Mouse (Mus musculus): ENCODE results near the gene Slc22a8.

The Slc22a8 gene

GRCm38 (mm10) chr19:8597269-8597668 lies 6.2 kb downstream of the Slc22a8 start:
- no peak for DNase-seq (ENCODE audit: extremely low read depth, low read depth, low spot score)

GRCm38 (mm10) chr19:8599229-8599628 lies 8.2 kb downstream of the Slc22a8 start:
- DNase-seq (ENCODE audit: extremely low read depth, low read depth, low spot score): no peak

- no peak for DNase-seq (ENCODE audit: extremely low read depth, low read depth, low spot score)
Observed at GRCm38 (mm10) chr19:8601922-8602321, 10.9 kb downstream of the Slc22a8 start.

GRCm38 (mm10) chr19:8602914-8603313 lies 11.9 kb downstream of the Slc22a8 start:
- no peak for DNase-seq (ENCODE audit: extremely low read depth, low read depth, low spot score)

GRCm38 (mm10) chr19:8604536-8605240 lies 13.6 kb downstream of the Slc22a8 start:
- no peak for DNase-seq (ENCODE audit: extremely low read depth, low read depth, low spot score)

GRCm38 (mm10) chr19:8605241-8605558 lies 14.1 kb downstream of the Slc22a8 start:
- DNase-seq (ENCODE audit: extremely low read depth, low read depth, low spot score): no peak

GRCm38 (mm10) chr19:8611358-8612123 lies 20.5 kb downstream of the Slc22a8 start:
- DNase-seq (ENCODE audit: extremely low read depth, low read depth, low spot score): peak; percentile 76

GRCm38 (mm10) chr19:8613111-8613510 lies 22.1 kb downstream of the Slc22a8 start:
- no peak for DNase-seq (ENCODE audit: extremely low read depth, low read depth, low spot score)

- DNase-seq (ENCODE audit: extremely low read depth, low read depth, low spot score): no peak
Observed at GRCm38 (mm10) chr19:8614343-8614742, 23.3 kb downstream of the Slc22a8 start.

GRCm38 (mm10) chr19:8616314-8616713 lies 25.3 kb downstream of the Slc22a8 start:
- no peak for DNase-seq (ENCODE audit: extremely low read depth, low read depth, low spot score)

GRCm38 (mm10) chr19:8617904-8618303 lies 26.9 kb downstream of the Slc22a8 start, which contains the start of gene Slc22a6:
Gene Slc22a6 (plus strand): TSS chr19:8618039.
- no peak for DNase-seq (ENCODE audit: extremely low read depth, low read depth, low spot score)

- DNase-seq (ENCODE audit: extremely low read depth, low read depth, low spot score): no peak
Observed at GRCm38 (mm10) chr19:8621098-8621497, 30.0 kb downstream of the Slc22a8 start.

GRCm38 (mm10) chr19:8630249-8630648 lies 39.2 kb downstream of the Slc22a8 start:
- DNase-seq (ENCODE audit: extremely low read depth, low read depth, low spot score): no peak

- DNase-seq (ENCODE audit: extremely low read depth, low read depth, low spot score): no peak
Observed at GRCm38 (mm10) chr19:8630826-8631225, 39.8 kb downstream of the Slc22a8 start.

GRCm38 (mm10) chr19:8632029-8632428 lies 41.0 kb downstream of the Slc22a8 start:
- DNase-seq (ENCODE audit: extremely low read depth, low read depth, low spot score): no peak

- DNase-seq (ENCODE audit: extremely low read depth, low read depth, low spot score): no peak
Observed at GRCm38 (mm10) chr19:8642086-8642485, 51.0 kb downstream of the Slc22a8 start.

GRCm38 (mm10) chr19:8646393-8646792 lies 55.3 kb downstream of the Slc22a8 start:
- DNase-seq (ENCODE audit: extremely low read depth, low read depth, low spot score): no peak

- DNase-seq (ENCODE audit: extremely low read depth, low read depth, low spot score): no peak
Observed at GRCm38 (mm10) chr19:8655833-8656232, 64.8 kb downstream of the Slc22a8 start.

GRCm38 (mm10) chr19:8656341-8656740 lies 65.3 kb downstream of the Slc22a8 start:
- no peak for DNase-seq (ENCODE audit: extremely low read depth, low read depth, low spot score)

Data from fat pad, adult 2 months (tissue).